In genomic region chr11:114038036-114038435, GRCm38 (mm10) we compare ENCODE assay signal across 12 mouse cellular contexts. TPM values are rescaled to one million over a fixed set of nuclear protein-coding genes. Genes with fewer than 3 reads are reported as not detected.
A peak's percentile ranks its signal among the peaks of the same experiment; 100 is the strongest.
DNase-seq lines count a peak whose midpoint lies in the region; ATAC-seq and TF ChIP-seq lines count a peak whose summit lies in the region.
"Had no signal": no experiment of that assay in that cellular context is flagged by ENCODE, and none has a peak within 500 bp of the region (broad histone marks: within the 10 kb centered on the region; RNA-seq: fewer than 3 reads in every experiment).

No protein-coding gene starts in this region.

- WGBS in stomach, postnatal 0 days: 46% methylated on average over 8 of the region's 8 CpGs
- 76% methylated on average over 8 of the region's 8 CpGs for WGBS in forebrain, postnatal 0 days
- WGBS in hindbrain, embryonic 11.5 days: 86% methylated on average over 8 of the region's 8 CpGs

- intact Hi-C loops in left cerebral cortex, postnatal 25 days (cut with DNase I): no loop called here

- TF ChIP-seq CTCF in stomach, postnatal 0 days (IDR thresholded peaks at IDR 0.05; ENCODE audit: low read depth): no peak
- no peak for TF ChIP-seq CTCF in forebrain, postnatal 0 days (IDR thresholded peaks at IDR 0.05; ENCODE audit: low read depth)

- no peak for TF ChIP-seq EP300 in stomach, postnatal 0 days (optimal IDR thresholded peaks at IDR 0.05)

- no peaks in the 10 kb centered on the region for H3K27me3 ChIP-seq in stomach, postnatal 0 days (ENCODE audit: control insufficient read depth, insufficient read depth, low read length)
- H3K27me3 ChIP-seq in forebrain, postnatal 0 days (ENCODE audit: insufficient read depth, low read length): no peaks in the 10 kb centered on the region
- H3K27me3 ChIP-seq in hindbrain, embryonic 11.5 days (ENCODE audit: control insufficient read depth, insufficient read depth, low read length): no peaks in the 10 kb centered on the region
- H3K27me3 ChIP-seq: heart, embryonic 15.5 days; Patski had no signal

- H3K4me2 ChIP-seq in stomach, postnatal 0 days (replicated peaks; ENCODE audit: low read depth): no peak overlapping the region
- H3K4me2 ChIP-seq in forebrain, postnatal 0 days (ENCODE audit: low read depth): no peak overlapping the region
- no peak overlapping the region for H3K4me2 ChIP-seq in hindbrain, embryonic 11.5 days (replicated peaks; ENCODE audit: low read depth, low read length)
- H3K4me2 ChIP-seq: heart, embryonic 15.5 days had no signal

- peak; percentile 61 for DNase-seq in right cerebral cortex, adult 18-20 months
- no peak for DNase-seq in right cerebral cortex, postnatal 4 days
- DNase-seq in frontal cortex, postnatal 25 days (ENCODE audit: low spot score in 2 of 2): peak; percentile 16 to 17
- DNase-seq in left cerebral cortex, postnatal 25 days (ENCODE audit: low spot score in 2 of 2): peak; percentile 35 to 78
- DNase-seq in stomach, postnatal 0 days (ENCODE audit: low spot score): peak; percentile 89
- no peak for DNase-seq in forebrain, postnatal 0 days
- no peak for DNase-seq in hindbrain, embryonic 11.5 days (ENCODE audit: low spot score)
- DNase-seq: cerebellum, adult 11 months; thymus, postnatal 25 days had no signal

- H3K9ac ChIP-seq in stomach, postnatal 0 days (ENCODE audit: low read length): no peak overlapping the region
- H3K9ac ChIP-seq in forebrain, postnatal 0 days: no peak overlapping the region
- no peak overlapping the region for H3K9ac ChIP-seq in hindbrain, embryonic 11.5 days (ENCODE audit: low read depth, low read length)
- H3K9ac ChIP-seq: heart, embryonic 15.5 days had no signal

- no peaks in the 10 kb centered on the region for H3K9me3 ChIP-seq in stomach, postnatal 0 days (ENCODE audit: control insufficient read depth, low read length)
- H3K9me3 ChIP-seq in forebrain, postnatal 0 days (ENCODE audit: low read length): no peaks in the 10 kb centered on the region
- H3K9me3 ChIP-seq in hindbrain, embryonic 11.5 days (ENCODE audit: control insufficient read depth, low read length): no peaks in the 10 kb centered on the region
- H3K9me3 ChIP-seq: heart, embryonic 15.5 days; midbrain, embryonic 10.5 days had no signal

- no peaks in the 10 kb centered on the region; the same call in 1 of the 2 replicates for H3K4me1 ChIP-seq in stomach, postnatal 0 days (replicated peaks; ENCODE audit: control insufficient read depth, insufficient read depth)
- no peaks in the 10 kb centered on the region for H3K4me1 ChIP-seq in forebrain, postnatal 0 days (ENCODE audit: insufficient read depth)
- H3K4me1 ChIP-seq in hindbrain, embryonic 11.5 days (replicated peaks; ENCODE audit: control insufficient read depth, insufficient read depth, low read length): peaks cover 13% of the 10 kb centered on the region

- H3K4me3 ChIP-seq in stomach, postnatal 0 days (ENCODE audit: low read depth, low read length): no peak overlapping the region
- H3K4me3 ChIP-seq in forebrain, postnatal 0 days (ENCODE audit: low read depth, low read length): no peak overlapping the region
- no peak overlapping the region for H3K4me3 ChIP-seq in hindbrain, embryonic 11.5 days (ENCODE audit: low read depth, low read length)
- H3K4me3 ChIP-seq: heart, embryonic 15.5 days; midbrain, embryonic 10.5 days had no signal

- H3K27ac ChIP-seq in stomach, postnatal 0 days (replicated peaks): no peak overlapping the region
- H3K27ac ChIP-seq in forebrain, postnatal 0 days (ENCODE audit: low read depth, low read length): no peak overlapping the region
- H3K27ac ChIP-seq in hindbrain, embryonic 11.5 days (ENCODE audit: low read depth, low read length): no peak overlapping the region
- H3K27ac ChIP-seq: heart, embryonic 15.5 days had no signal

- ATAC-seq in stomach, postnatal 0 days (ENCODE audit: low FRiP score, low TSS enrichment): peak; percentile 94
- ATAC-seq in forebrain, postnatal 0 days: no peak
- no peak for ATAC-seq in hindbrain, embryonic 11.5 days (ENCODE audit: low FRiP score)
- ATAC-seq: Patski had no signal

- H3K36me3 ChIP-seq in stomach, postnatal 0 days (ENCODE audit: control insufficient read depth, insufficient read depth, low read length): no peaks in the 10 kb centered on the region
- no peaks in the 10 kb centered on the region for H3K36me3 ChIP-seq in forebrain, postnatal 0 days (ENCODE audit: insufficient read depth)
- H3K36me3 ChIP-seq in hindbrain, embryonic 11.5 days (ENCODE audit: control insufficient read depth, insufficient read depth, low read length): no peaks in the 10 kb centered on the region
- H3K36me3 ChIP-seq: heart, embryonic 15.5 days had no signal

RNA-seq across cellular contexts. Expression of gene Sdk2, which starts 28.8 kb away (rescaled TPM):
- total RNA-seq in left cerebral cortex, postnatal 25 days (2021): 10 to 100 TPM; 29.1 to 30.1 TPM
- polyA plus RNA-seq in stomach, postnatal 0 days (2015; fragmentation: Nextera tagmentation; extraction: Ambion mirVana): 0.45 and 0.75 TPM in 2 replicates
- 14.1 and 18.5 TPM in 2 replicates for total RNA-seq in forebrain, postnatal 0 days (2014; rRNA removed)
- 0.79 and 1.9 TPM in 2 replicates for polyA plus RNA-seq in forebrain, postnatal 0 days (2015; fragmentation: Nextera tagmentation; extraction: Ambion mirVana)
- 2.9 and 4.2 TPM in 2 replicates for polyA plus RNA-seq in hindbrain, embryonic 11.5 days (2014; fragmentation: Nextera tagmentation; extraction: Ambion mirVana)
- polyA plus RNA-seq: Patski had no signal

Comparison
In these comparisons a context has a peak if more than half of its experiments do, and no peak if none do; other contexts are left out.
1. DNase-seq: peak in right cerebral cortex, adult 18-20 months (single experiment), frontal cortex, postnatal 25 days (2 of 2), left cerebral cortex, postnatal 25 days (2 of 2) and stomach, postnatal 0 days (single experiment); none in right cerebral cortex, postnatal 4 days (single experiment), forebrain, postnatal 0 days (single experiment) and hindbrain, embryonic 11.5 days (single experiment).